Mouse (Mus musculus) erythroblast, embryonic 14.5 days (primary cell): ENCODE measurements around the gene Scn9a.

Experiments used
- GATA1 ChIP-seq: IDR thresholded peaks from 2 replicates; pipeline ENCODE4 v1.6.1; 2012; ENCODE audit warnings: low read length, inconsistent platforms, mixed read lengths
- TAL1 ChIP-seq: IDR thresholded peaks from 3 replicates; pipeline ENCODE4 v1.6.1; 2012; ENCODE audit warnings: low read length, inconsistent platforms, mixed read lengths

GRCm38 (mm10) chr2:66473181-66473822 lies 161.5 kb downstream of the Scn9a start:
- no peak for TF ChIP-seq GATA1
- TF ChIP-seq TAL1: no peak
